Mouse (Mus musculus): ENCODE data around the gene Lrrc71. TPM values are rescaled to one million over a fixed set of nuclear protein-coding genes. Genes with fewer than 3 reads are reported as not detected.

Gene Lrrc71
- total RNA-seq, 1 experiment: 0.49 TPM

DNA sequence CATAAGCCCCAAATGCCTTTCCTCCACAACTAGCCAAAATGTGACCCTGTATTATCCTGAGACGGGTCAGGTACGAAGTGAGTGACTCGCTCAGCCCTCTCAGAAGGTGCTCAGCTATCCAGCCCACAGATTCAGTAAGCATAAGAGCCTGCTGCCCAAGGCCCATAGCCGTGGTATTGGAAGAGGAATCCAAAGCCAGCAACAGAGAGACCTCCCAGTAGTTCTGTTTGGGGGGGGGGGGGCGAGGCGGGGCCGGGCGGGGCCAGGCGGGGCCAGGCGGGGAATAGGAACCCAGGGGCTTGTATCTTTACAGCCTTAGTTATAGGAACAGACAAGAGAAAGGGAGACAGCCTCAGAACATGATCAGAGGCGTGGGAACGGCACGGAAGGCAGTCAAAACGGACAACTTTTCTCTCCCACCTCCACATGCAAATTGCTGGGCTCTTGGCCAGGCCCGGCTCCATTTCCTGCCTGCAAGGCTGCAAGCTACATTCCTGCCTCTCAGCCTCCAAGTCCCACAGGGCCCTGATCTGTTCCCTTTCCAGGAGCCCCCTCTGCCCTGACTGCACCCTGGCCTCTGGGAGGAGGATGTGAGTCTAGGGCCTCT lies 15.4 kb upstream of the Lrrc71 start:
- no peak for DNase-seq (ENCODE audit: low read depth, low spot score)
- peaks cover 0 to 25% of the 10 kb centered on the region in 2 experiments; a peak in 1 of 4 replicates for H3K4me1 ChIP-seq (ENCODE audit: control insufficient read depth in 2 of 2, insufficient read depth in 2 of 2, low read length in 2 of 2, poor library complexity in 1 of 2)
- H3K36me3 ChIP-seq (ENCODE audit: control insufficient read depth, insufficient read depth, low read length, poor library complexity, severe bottlenecking): no peaks in the 10 kb centered on the region
- H3K9ac ChIP-seq (ENCODE audit: insufficient read depth, low read depth, low read length, poor library complexity, severe bottlenecking): no peak overlapping the region
- TF ChIP-seq CHD2 (IDR thresholded peaks at IDR 0.05; ENCODE audit: low read depth, low read length): no peak
- H3K27ac ChIP-seq (ENCODE audit: insufficient read depth, low read depth, low read length, poor library complexity, severe bottlenecking): no peak overlapping the region
- H3K4me3 ChIP-seq (ENCODE audit: insufficient read depth in 1 of 2, low read depth in 1 of 2, low read length in 2 of 2, poor library complexity in 1 of 2, severe bottlenecking in 1 of 2): no peak overlapping the region
- in situ Hi-C loops (cut with MboI; ENCODE audit: low sequenced_read_pairs in 2 of 2, unreplicated experiment in 2 of 2): no loop called here
- H3K9me3 ChIP-seq (ENCODE audit: control insufficient read depth, insufficient read depth, low read depth, low read length): no peaks in the 10 kb centered on the region

DNA sequence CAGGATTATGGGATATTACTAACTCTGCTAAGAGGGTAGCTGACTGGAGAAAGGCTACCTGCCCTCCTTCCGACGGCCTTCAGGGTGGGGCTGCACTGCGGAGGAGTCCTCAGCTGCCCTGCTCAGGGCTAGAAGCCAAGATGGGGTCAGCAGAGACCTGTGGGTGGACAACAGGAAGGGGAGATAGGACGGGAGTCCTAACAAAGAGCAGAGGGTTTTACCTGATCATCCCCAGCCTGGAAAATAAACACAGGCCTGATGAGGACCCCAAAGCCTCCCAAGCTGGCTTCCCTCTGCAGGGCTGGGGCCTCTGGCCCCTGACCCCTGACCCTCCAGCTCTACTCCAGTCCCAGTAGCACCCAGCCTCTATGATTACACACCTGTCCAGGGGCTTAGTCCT lies 14.8 kb upstream of the Lrrc71 start:
- no peak overlapping the region for H3K4me3 ChIP-seq (ENCODE audit: insufficient read depth in 1 of 2, low read depth in 1 of 2, low read length in 2 of 2, poor library complexity in 1 of 2, severe bottlenecking in 1 of 2)
- H3K27ac ChIP-seq (ENCODE audit: insufficient read depth, low read depth, low read length, poor library complexity, severe bottlenecking): no peak overlapping the region
- H3K9ac ChIP-seq (ENCODE audit: insufficient read depth, low read depth, low read length, poor library complexity, severe bottlenecking): no peak overlapping the region
- in situ Hi-C loops (cut with MboI; ENCODE audit: low sequenced_read_pairs in 2 of 2, unreplicated experiment in 2 of 2): no loop called here
- no peaks in the 10 kb centered on the region for H3K9me3 ChIP-seq (ENCODE audit: control insufficient read depth, insufficient read depth, low read depth, low read length)
- no peak for TF ChIP-seq CHD2 (IDR thresholded peaks at IDR 0.05; ENCODE audit: low read depth, low read length)
- TF ChIP-seq MAFK (IDR thresholded peaks at IDR 0.05; ENCODE audit: insufficient read depth, low read depth, low read length): no peak
- no peak for DNase-seq (ENCODE audit: low read depth, low spot score)
- no peaks in the 10 kb centered on the region for H3K36me3 ChIP-seq (ENCODE audit: control insufficient read depth, insufficient read depth, low read length, poor library complexity, severe bottlenecking)
- peaks cover 1 to 26% of the 10 kb centered on the region in 2 experiments; a peak in 2 of 4 replicates for H3K4me1 ChIP-seq (ENCODE audit: control insufficient read depth in 2 of 2, insufficient read depth in 2 of 2, low read length in 2 of 2, poor library complexity in 1 of 2)

DNA sequence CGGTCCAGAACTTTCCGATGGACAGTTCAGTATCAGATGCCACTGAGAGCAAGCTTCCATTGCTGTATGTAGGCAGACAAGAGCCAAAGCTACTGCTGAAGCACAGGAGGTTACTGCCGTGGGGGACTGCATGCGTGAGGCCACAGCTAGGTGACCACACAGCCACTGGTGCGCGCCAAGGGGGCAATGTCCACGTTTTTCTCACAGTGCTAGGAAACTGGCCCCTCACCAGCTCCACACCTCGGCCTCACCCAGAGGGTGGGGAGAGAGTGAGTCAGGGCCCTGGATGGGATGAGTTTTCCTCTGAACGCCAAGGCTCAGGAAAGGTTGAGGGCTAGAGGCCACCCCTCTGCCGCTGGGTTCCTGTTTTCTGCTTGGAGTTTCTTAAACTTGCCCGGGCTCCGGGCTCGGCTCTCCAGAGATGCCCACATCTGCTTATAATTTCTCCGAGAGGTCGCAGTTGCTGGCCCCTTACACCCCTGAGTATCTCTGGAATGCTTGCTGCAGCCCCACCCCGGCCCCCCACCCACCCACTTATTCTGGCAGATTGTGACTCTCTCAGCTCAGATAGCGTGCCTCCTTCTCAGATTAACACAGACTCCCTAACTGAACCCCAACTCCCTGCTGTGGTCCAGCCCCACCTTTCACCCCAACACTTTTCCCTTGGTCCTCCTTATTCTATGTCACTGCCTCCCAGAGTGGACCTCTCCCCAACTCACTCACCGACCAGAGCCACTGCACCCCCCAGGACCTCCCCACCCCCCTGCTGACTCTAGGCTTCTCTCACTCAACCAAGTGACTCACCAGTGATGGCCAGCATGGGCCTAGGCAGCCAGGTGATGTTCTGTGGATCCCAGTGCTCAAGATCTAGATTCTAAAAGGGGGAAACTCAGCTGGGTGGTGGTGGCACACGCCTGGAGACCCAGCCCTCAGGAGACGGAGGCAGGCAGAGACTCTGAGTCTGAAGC lies 13.3 kb upstream of the Lrrc71 start:
- Histone ChIP-seq H3K4me3 (ENCODE audit: insufficient read depth in 1 of 2, low read depth in 1 of 2, low read length in 2 of 2, poor library complexity in 1 of 2, severe bottlenecking in 1 of 2) (no peak overlapping the region), H3K4me1 (ENCODE audit: control insufficient read depth in 2 of 2, insufficient read depth in 2 of 2, low read length in 2 of 2, poor library complexity in 1 of 2) (peaks cover 1 to 26% of the 10 kb centered on the region in 2 experiments; a peak in 2 of 4 replicates), H3K27ac (ENCODE audit: insufficient read depth, low read depth, low read length, poor library complexity, severe bottlenecking) (no peak overlapping the region), H3K36me3 (ENCODE audit: control insufficient read depth, insufficient read depth, low read length, poor library complexity, severe bottlenecking) (no peaks in the 10 kb centered on the region), H3K9me3 (ENCODE audit: control insufficient read depth, insufficient read depth, low read depth, low read length) (no peaks in the 10 kb centered on the region), H3K9ac (ENCODE audit: insufficient read depth, low read depth, low read length, poor library complexity, severe bottlenecking) (no peak overlapping the region)
- TF ChIP-seq CHD2 (IDR thresholded peaks at IDR 0.05; ENCODE audit: low read depth, low read length) (no peak), ZC3H11A (IDR thresholded peaks at IDR 0.05; ENCODE audit: borderline replicate concordance, low read depth, low read length) (no peak)
- no peak for DNase-seq (ENCODE audit: low read depth, low spot score)
- in situ Hi-C loops (cut with MboI; ENCODE audit: low sequenced_read_pairs in 2 of 2, unreplicated experiment in 2 of 2): no loop called here

DNA sequence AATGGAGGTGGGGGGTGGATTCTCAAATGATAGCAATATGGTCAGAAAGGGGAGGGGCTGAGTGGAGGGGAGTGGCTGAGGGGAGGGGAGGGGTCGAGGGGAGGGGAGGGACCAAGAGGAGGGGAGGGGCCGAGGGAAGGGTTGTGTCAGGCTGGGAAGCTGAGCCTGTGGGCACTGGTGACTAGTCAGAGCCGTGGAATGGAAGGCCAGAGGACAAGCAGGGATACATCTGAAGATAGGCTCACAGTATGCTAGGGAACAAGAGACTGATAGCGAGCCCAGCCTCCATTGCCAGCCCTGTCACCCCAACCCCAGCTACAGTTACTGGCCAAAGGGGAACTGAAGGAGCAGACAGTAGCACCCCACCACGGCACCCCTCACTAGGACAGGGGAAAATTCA lies 10.2 kb upstream of the Lrrc71 start:
- in situ Hi-C loops (cut with MboI; ENCODE audit: low sequenced_read_pairs in 2 of 2, unreplicated experiment in 2 of 2): no loop called here
- Histone ChIP-seq H3K27ac (ENCODE audit: insufficient read depth, low read depth, low read length, poor library complexity, severe bottlenecking) (no peak overlapping the region), H3K9me3 (ENCODE audit: control insufficient read depth, insufficient read depth, low read depth, low read length) (no peaks in the 10 kb centered on the region), H3K36me3 (ENCODE audit: control insufficient read depth, insufficient read depth, low read length, poor library complexity, severe bottlenecking) (no peaks in the 10 kb centered on the region), H3K4me3 (ENCODE audit: insufficient read depth in 1 of 2, low read depth in 1 of 2, low read length in 2 of 2, poor library complexity in 1 of 2, severe bottlenecking in 1 of 2) (no peak overlapping the region), H3K4me1 (ENCODE audit: control insufficient read depth in 2 of 2, insufficient read depth in 2 of 2, low read length in 2 of 2, poor library complexity in 1 of 2) (peaks cover 1 to 19% of the 10 kb centered on the region in 2 experiments; a peak in 2 of 4 replicates), H3K9ac (ENCODE audit: insufficient read depth, low read depth, low read length, poor library complexity, severe bottlenecking) (no peak overlapping the region)
- no peak for DNase-seq (ENCODE audit: low read depth, low spot score)
- TF ChIP-seq MAFK (IDR thresholded peaks at IDR 0.05; ENCODE audit: insufficient read depth, low read depth, low read length) (no peak), CHD2 (IDR thresholded peaks at IDR 0.05; ENCODE audit: low read depth, low read length) (no peak), ZNF384 (IDR thresholded peaks at IDR 0.05; ENCODE audit: low read depth, low read length) (no peak), ZC3H11A (IDR thresholded peaks at IDR 0.05; ENCODE audit: borderline replicate concordance, low read depth, low read length) (no peak), HCFC1 (IDR thresholded peaks at IDR 0.05; ENCODE audit: borderline replicate concordance, insufficient read depth, low read length) (no peak)
